Mouse (Mus musculus) liver, embryonic 15.5 days (tissue): ENCODE measurements around the gene Gsto2. TPM values are rescaled to one million over a fixed set of nuclear protein-coding genes. Genes with fewer than 3 reads are reported as not detected.
A peak's percentile ranks its signal among the peaks of the same experiment; 100 is the strongest.

Experiments used
- ATAC-seq: fragments of 200-750 bp; cut with Nextera tagmentation; 2 replicates; pipeline ENCODE4 v1.8.0; 2017; ENCODE audit warnings: moderate number of reproducible peaks, mild to moderate bottlenecking, moderate library complexity; ENCODE audit not compliant: insufficient read depth
- H3K27ac ChIP-seq: fragments of 300-500 bp; sonication (generic); replicated peaks from 2 replicates; pipeline ENCODE4 v1.5.1; 2015; ENCODE audit warnings: mild to moderate bottlenecking, inconsistent platforms
- H3K27me3 ChIP-seq: fragments of 300-500 bp; sonication (generic); 2 replicates; pipeline ENCODE4 v1.6.1; 2015; ENCODE audit warnings: mild to moderate bottlenecking, inconsistent platforms
- H3K36me3 ChIP-seq: fragments of 300-500 bp; sonication (generic); replicated peaks from 2 replicates; pipeline ENCODE4 v1.6.1; 2015; ENCODE audit warnings: moderate library complexity, mild to moderate bottlenecking, inconsistent platforms
- H3K4me1 ChIP-seq: fragments of 300-500 bp; sonication (generic); replicated peaks from 2 replicates; pipeline ENCODE4 v1.6.1; 2015; ENCODE audit warnings: inconsistent platforms
- H3K4me2 ChIP-seq: fragments of 300-500 bp; sonication (generic); 2 replicates; pipeline ENCODE4 v1.6.1; 2015; ENCODE audit warnings: moderate library complexity, mild to moderate bottlenecking, inconsistent platforms
- H3K4me3 ChIP-seq: fragments of 300-500 bp; sonication (generic); replicated peaks from 2 replicates; pipeline ENCODE4 v1.5.1; 2015; ENCODE audit warnings: mild to moderate bottlenecking, inconsistent platforms
- H3K9ac ChIP-seq: fragments of 300-500 bp; sonication (generic); 2 replicates; pipeline ENCODE4 v1.6.1; 2015; ENCODE audit warnings: moderate library complexity, mild to moderate bottlenecking, inconsistent platforms
- H3K9me3 ChIP-seq: fragments of 300-500 bp; sonication (generic); replicated peaks from 2 replicates; pipeline ENCODE4 v1.6.1; 2016; ENCODE audit warnings: inconsistent platforms
- WGBS: fragments of 180-500 bp; shearing (Covaris S2); methylation state at CpG from one replicate; pipeline ENCODE4 v1.1.7; 2015; ENCODE audit warnings: mixed read lengths; ENCODE audit not compliant: insufficient replicate concordance; 5-methylcytosine and 5-hydroxymethylcytosine counted together
- microRNA-seq: library from miRNA; unstranded; fragments of <30 nt; microRNA quantifications from one replicate; pipeline ENCODE4, GENCODE M21; 2016
- polyA plus RNA-seq: library from polyadenylated mRNA; unstranded; fragments of >200 nt; fragmentation: Nextera tagmentation; extraction: Ambion mirVana; gene quantifications from 2 replicates; pipeline ENCODE4 v1.2.1, GENCODE M21; 2015

The Gsto2 gene
- polyA plus RNA-seq, 1 experiment from 2014 or later = 0.13 TPM

- 4% methylated on average over 8 of the region's 8 CpGs for WGBS
- peak overlapping the region; percentile 74 for H3K4me3 ChIP-seq
These were observed 54.6 kb downstream of the Gsto2 start for GRCm38 (mm10) chr19:47919966-47920375.

GRCm38 (mm10) chr19:47925819-47926218 is 60.5 kb downstream of the Gsto2 start:
- WGBS = 61% methylated on average over 7 of the region's 7 CpGs
- Histone ChIP-seq H3K4me3 (no peak overlapping the region), H3K4me1 (no peaks in the 10 kb centered on the region), H3K36me3 (no peaks in the 10 kb centered on the region), H3K27me3 (no peaks in the 10 kb centered on the region), H3K9me3 (no peaks in the 10 kb centered on the region), H3K4me2 (no peak overlapping the region), H3K9ac (no peak overlapping the region), H3K27ac (no peak overlapping the region)
- no peak for ATAC-seq

More at GRCm38 (mm10) chr19:47919966-47920375, 54.6 kb downstream of the Gsto2 start:
- Histone ChIP-seq H3K9ac (peak overlapping the region; percentile 73), H3K4me2 (peak overlapping the region; percentile 91), H3K27me3 (no peaks in the 10 kb centered on the region), H3K36me3 (no peaks in the 10 kb centered on the region), H3K4me1 (peaks cover 36% of the 10 kb centered on the region), H3K9me3 (no peaks in the 10 kb centered on the region), H3K27ac (peak overlapping the region; percentile 64)
- no peak for ATAC-seq

GRCm38 (mm10) chr19:47927032-47927431 is 61.7 kb downstream of the Gsto2 start:
- Histone ChIP-seq H3K9ac (no peak overlapping the region), H3K9me3 (no peaks in the 10 kb centered on the region), H3K4me1 (no peaks in the 10 kb centered on the region), H3K36me3 (no peaks in the 10 kb centered on the region), H3K27me3 (no peaks in the 10 kb centered on the region), H3K4me2 (no peak overlapping the region), H3K27ac (no peak overlapping the region), H3K4me3 (no peak overlapping the region)
- WGBS = 63% methylated on average over 2 of the region's 2 CpGs
- no peak for ATAC-seq

- Histone ChIP-seq H3K27ac (no peak overlapping the region), H3K9ac (no peak overlapping the region), H3K36me3 (no peaks in the 10 kb centered on the region), H3K4me3 (no peak overlapping the region), H3K27me3 (no peaks in the 10 kb centered on the region), H3K9me3 (no peaks in the 10 kb centered on the region), H3K4me2 (no peak overlapping the region), H3K4me1 (no peaks in the 10 kb centered on the region)
- no peak for ATAC-seq
- 72% methylated on average over 4 of the region's 4 CpGs for WGBS
These were observed 63.7 kb downstream of the Gsto2 start for GRCm38 (mm10) chr19:47929043-47929442.

GRCm38 (mm10) chr19:47931982-47932638 is 66.8 kb downstream of the Gsto2 start:
- H3K4me1 ChIP-seq = no peaks in the 10 kb centered on the region
- H3K36me3 ChIP-seq = no peaks in the 10 kb centered on the region
- H3K9ac ChIP-seq = no peak overlapping the region
- ATAC-seq = no peak
- H3K4me2 ChIP-seq = no peak overlapping the region
- H3K27me3 ChIP-seq = peaks cover 8% of the 10 kb centered on the region
- H3K4me3 ChIP-seq = no peak overlapping the region
- WGBS = 31% methylated on average over 7 of the region's 7 CpGs
- no peaks in the 10 kb centered on the region for H3K9me3 ChIP-seq
- H3K27ac ChIP-seq = no peak overlapping the region

GRCm38 (mm10) chr19:47934146-47934545 is 68.8 kb downstream of the Gsto2 start:
- no peak for ATAC-seq
- no peak overlapping the region for H3K27ac ChIP-seq
- peaks cover 5% of the 10 kb centered on the region for H3K4me1 ChIP-seq
- H3K27me3 ChIP-seq = peaks cover 29% of the 10 kb centered on the region
- H3K9me3 ChIP-seq = no peaks in the 10 kb centered on the region
- no peak overlapping the region for H3K4me3 ChIP-seq
- no peak overlapping the region for H3K9ac ChIP-seq
- H3K36me3 ChIP-seq = no peaks in the 10 kb centered on the region
- no peak overlapping the region for H3K4me2 ChIP-seq
- WGBS = 74% methylated on average over 8 of the region's 8 CpGs

GRCm38 (mm10) chr19:47934636-47935238 is 69.4 kb downstream of the Gsto2 start:
- WGBS = 66% methylated on average over 16 of the region's 16 CpGs
- Histone ChIP-seq H3K4me3 (no peak overlapping the region), H3K9me3 (no peaks in the 10 kb centered on the region), H3K9ac (no peak overlapping the region), H3K27me3 (peaks cover 32% of the 10 kb centered on the region), H3K27ac (no peak overlapping the region), H3K4me2 (no peak overlapping the region), H3K36me3 (no peaks in the 10 kb centered on the region), H3K4me1 (peaks cover 5% of the 10 kb centered on the region)
- ATAC-seq = no peak; the same call in 1 of the 2 replicates

GRCm38 (mm10) chr19:47935530-47935929 is 70.2 kb downstream of the Gsto2 start:
- no peak for ATAC-seq
- 64% methylated on average over 6 of the region's 6 CpGs for WGBS

More at GRCm38 (mm10) chr19:47935530-47935929, 70.2 kb downstream of the Gsto2 start:
- H3K9me3 ChIP-seq = no peaks in the 10 kb centered on the region
- no peak overlapping the region for H3K4me3 ChIP-seq
- H3K4me2 ChIP-seq = no peak overlapping the region
- peaks cover 39% of the 10 kb centered on the region for H3K27me3 ChIP-seq
- H3K4me1 ChIP-seq = peaks cover 5% of the 10 kb centered on the region
- no peaks in the 10 kb centered on the region for H3K36me3 ChIP-seq
- H3K27ac ChIP-seq = no peak overlapping the region
- no peak overlapping the region for H3K9ac ChIP-seq

Small RNA genes within 50 kb of the gene (microRNA-seq; reads per million reads assigned to microRNA genes)
- not detected for gene Gm22240

Other genes starting within 250 kb of the Gsto2 start
- 0.15 and 0.20 TPM in 2 replicates for gene Col17a1, start 173.4 kb upstream of the Gsto2 start, polyA plus RNA-seq
- 53.7 and 60.6 TPM in 2 replicates for gene Sfr1, start 133.9 kb upstream of the Gsto2 start, polyA plus RNA-seq
- gene Gsto1, start 10.6 kb upstream of the Gsto2 start, polyA plus RNA-seq = 115 and 122 TPM in 2 replicates
- 0.02 TPM in 1 of 2 replicates, not detected in the other for gene Cfap43, start 53.8 kb downstream of the Gsto2 start, polyA plus RNA-seq
- 4.1 and 4.8 TPM in 2 replicates for gene Itprip, start 53.8 kb downstream of the Gsto2 start, polyA plus RNA-seq
- gene Cfap58, start 72.1 kb downstream of the Gsto2 start, polyA plus RNA-seq = not detected in 2 replicates